Mouse (Mus musculus) T-helper 2 cell (primary cell): ENCODE data around the gene Rbpj.
"Not testable (repeated sequence)": the region's sequence is repeated elsewhere in the genome, so short reads cannot be mapped to it uniquely, and the experiment has no call there.

Experiments used
- in situ Hi-C: fragments of 300-600 bp; cut with MboI, MseI; formaldehyde crosslinking; loops from one replicate; pipeline ENCODE4 v1.15.1; 2025; ENCODE audit warnings: high pct_unique_total_duplicates

The Rbpj gene

DNA sequence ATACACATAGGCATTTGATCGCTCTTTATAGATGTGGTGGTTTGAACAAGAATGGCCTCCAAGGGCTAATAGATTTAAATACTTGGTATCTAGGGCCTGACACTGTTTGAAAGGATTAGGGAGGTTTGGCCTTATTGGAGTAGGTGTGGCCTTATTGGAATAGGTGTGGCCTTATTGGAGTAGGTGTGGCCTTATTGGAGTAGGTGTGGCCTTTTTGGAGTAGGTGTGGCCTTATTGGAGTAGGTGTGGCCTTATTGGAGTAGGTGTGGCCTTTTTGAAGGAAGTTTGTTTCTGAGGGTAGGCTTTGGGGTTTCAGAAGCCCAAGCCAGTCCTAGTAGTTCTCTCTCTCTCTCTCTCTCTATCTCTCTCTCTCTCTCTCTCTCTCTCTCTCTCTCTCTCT, 84.4 kb downstream of the Rbpj start:
- in situ Hi-C loops, result not testable (repeated sequence)

- in situ Hi-C loops, result no loop called here
Measured at GRCm38 (mm10) chr5:53551394-53551793, 85.4 kb downstream of the Rbpj start.

DNA sequence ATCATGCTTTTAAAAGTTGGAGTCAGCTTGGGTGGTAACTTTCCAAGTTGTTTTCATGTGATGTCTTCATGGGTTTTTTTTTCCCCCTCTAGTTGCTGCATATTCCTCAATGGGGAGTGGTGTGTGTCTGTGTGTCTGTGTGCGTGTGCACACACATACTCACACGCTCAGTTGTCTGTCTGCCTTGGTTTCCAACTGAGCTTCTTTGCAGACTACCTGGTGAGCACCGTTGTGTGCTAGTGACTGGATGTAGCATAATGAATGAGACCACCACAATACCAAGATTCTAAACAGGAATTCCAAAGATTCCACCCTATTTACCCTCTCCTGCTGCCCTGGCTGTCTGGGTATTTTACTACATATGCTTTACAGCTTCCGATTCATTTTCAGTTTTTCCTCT, 86.0 kb downstream of the Rbpj start:
- in situ Hi-C loops, result no loop called here

- in situ Hi-C loops, result no loop called here
Measured at GRCm38 (mm10) chr5:53553281-53553680, 87.3 kb downstream of the Rbpj start.

GRCm38 (mm10) chr5:53554180-53554579, 88.2 kb downstream of the Rbpj start:
- in situ Hi-C loops, result no loop called here

- in situ Hi-C loops, result no loop called here
Measured at GRCm38 (mm10) chr5:53554926-53555325, 89.0 kb downstream of the Rbpj start.

- in situ Hi-C loops, result no loop called here
Measured at GRCm38 (mm10) chr5:53555474-53555873, 89.5 kb downstream of the Rbpj start.

DNA sequence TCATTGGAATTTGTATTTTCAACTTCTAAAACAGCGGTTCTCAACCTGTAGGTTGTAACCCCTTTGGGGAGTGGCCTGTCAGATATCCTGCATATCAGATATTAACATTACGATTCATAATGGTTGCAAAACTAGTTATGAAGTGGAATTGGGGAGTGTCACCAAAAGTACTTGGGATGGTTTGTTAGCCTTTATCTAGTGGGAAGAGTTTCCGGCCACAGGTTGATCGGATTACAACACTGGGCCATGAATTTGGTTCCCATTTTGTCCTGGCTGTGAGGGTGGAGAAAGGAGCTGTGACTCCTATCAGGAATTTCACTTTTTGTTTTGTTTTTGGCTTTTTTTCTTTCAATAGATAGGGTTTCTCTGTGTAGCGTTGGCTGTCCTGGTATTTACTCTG, 90.0 kb downstream of the Rbpj start:
- in situ Hi-C loops, result no loop called here

DNA sequence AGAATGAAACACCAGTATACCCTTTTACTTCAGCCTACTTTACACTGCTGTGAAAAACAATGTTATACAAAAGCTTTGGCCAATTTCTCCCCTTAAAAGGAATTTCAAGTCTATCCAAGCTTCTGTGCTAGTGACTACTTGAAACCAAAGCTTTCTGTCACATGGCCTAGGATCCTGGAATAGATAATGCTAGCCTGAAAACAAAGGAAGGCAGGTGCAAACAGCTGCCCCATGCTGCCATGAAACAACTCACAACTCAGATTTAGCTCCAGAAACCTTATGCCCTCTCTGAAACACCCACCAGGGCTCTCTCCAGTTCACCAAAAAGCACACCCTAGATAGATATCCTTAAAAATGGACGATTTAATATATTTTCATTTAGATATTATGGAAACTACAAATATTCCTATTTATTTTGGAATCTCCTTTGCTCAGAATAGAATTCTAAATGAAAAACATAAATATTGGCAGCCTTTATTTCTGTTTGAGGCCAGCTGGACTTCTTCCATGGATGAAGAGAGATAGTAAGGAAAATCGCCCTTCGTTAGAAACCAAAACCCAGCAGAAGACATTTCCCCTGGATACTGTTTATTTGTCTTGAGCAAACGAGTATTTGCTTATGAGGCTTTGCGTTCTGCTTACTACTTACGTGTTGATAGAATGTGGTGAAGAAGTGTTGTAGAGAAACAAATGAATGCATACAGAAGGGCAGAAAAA, 91.8 kb downstream of the Rbpj start:
- in situ Hi-C loops, result no loop called here

GRCm38 (mm10) chr5:53561160-53561559, 95.2 kb downstream of the Rbpj start:
- in situ Hi-C loops, result loop anchor here (10.0 kb wide), 1 partner anchor 136 kb away; no protein-coding TSS in a partner anchor

GRCm38 (mm10) chr5:53564309-53564708, 98.4 kb downstream of the Rbpj start:
- in situ Hi-C loops, result loop anchor here (10.0 kb wide), 1 partner anchor 140 kb away; no protein-coding TSS in a partner anchor

- in situ Hi-C loops, result loop anchor here (10.0 kb wide), 1 partner anchor 141 kb away; no protein-coding TSS in a partner anchor
Measured at GRCm38 (mm10) chr5:53565213-53565794, 99.4 kb downstream of the Rbpj start.

DNA sequence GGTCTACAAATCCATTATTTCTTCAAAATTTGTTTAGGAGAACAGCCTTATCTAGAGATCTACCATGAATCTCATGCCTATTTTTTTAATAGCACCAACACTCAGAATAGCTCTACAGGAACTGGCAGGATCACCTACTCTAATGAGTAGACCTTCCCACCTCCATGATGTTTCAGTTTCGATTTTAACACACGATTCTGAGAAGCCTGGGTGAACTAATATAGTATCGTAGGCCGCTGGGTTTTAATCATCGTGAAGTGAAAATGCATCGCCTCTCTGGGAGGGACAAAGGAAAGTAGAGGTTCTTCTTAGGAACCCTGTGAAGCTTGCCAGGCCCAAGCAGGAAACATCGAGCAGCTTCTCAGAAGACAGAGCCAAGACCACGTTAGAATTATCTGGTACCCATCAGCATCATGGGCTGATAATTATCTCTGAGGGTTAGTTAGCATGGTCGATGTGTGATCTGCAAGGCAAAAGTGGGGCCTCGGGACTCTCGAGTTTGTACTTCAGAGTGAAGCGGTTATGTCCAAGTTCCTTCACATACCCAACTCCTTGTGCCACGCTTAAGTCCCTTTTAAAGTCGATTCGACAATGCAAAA, 100.6 kb downstream of the Rbpj start:
- in situ Hi-C loops, result loop anchor here (10.0 kb wide), 1 partner anchor 142 kb away; no protein-coding TSS in a partner anchor

GRCm38 (mm10) chr5:53572496-53572895, 106.5 kb downstream of the Rbpj start:
- in situ Hi-C loops, result no loop called here

- in situ Hi-C loops, result no loop called here
Measured at GRCm38 (mm10) chr5:53574883-53575442, 109.0 kb downstream of the Rbpj start.

DNA sequence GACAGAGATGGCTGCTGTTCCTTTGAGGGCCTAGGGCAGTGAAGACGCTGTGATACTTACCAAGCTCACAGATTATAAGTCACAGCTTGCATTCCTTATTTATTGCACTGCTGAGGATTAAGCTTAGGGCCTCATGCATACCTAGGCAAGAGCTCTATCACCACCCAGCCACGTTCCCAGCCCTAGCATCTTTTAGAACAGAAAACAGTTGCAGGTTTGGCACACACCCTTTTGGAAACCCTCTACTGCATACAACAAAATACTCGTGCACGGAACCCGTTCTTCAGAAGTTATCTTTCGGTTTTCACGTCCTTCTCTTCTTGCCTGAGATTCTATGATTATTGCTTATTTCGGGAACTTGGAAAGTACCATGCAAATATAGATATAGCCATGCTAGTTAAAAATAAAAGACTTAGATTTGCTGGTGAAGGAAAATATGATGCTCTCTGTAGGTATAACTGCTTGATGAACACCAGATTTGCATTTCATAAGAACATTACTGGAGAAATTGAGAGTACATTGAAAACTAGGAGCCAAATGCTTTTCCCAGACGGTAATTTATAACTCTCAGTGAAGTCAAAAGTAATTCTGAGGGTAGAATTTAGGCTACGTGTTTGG, 111.4 kb downstream of the Rbpj start:
- in situ Hi-C loops, result no loop called here

DNA sequence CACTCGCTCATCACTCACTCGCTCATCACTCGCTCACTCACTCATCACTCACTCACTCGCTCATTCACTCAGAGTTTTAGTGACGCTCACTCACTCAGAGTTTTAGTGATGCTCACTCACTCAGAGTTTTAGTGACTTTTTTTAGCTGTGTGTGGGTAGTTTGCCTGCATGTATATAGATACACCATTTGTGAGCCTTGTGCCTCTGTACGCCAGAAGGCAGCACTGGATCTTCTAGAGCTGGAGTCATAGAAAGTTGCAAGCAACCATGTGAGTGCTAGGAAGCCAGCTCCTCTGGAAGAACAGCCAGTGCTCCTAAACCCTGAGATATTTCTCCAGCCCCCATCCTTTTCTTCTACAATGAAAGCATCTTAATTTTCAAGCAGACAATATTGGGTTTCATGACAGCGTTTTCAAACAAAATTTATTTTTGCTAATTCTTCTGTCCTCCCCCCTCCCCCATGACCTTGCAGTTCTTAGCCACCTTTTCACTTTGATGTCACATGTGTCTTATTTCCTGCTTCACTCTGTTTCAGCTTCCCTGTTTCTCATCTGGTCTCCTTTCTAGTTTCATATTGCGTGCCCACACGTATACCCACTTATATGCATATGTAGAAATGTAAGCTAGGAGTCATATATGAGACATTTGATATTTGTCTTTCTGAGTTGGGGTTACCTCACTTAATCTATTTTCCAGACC, 118.3 kb downstream of the Rbpj start:
- in situ Hi-C loops, result no loop called here

- in situ Hi-C loops, result no loop called here
Measured at GRCm38 (mm10) chr5:53588421-53589171, 122.6 kb downstream of the Rbpj start.

GRCm38 (mm10) chr5:53589172-53589960, 123.4 kb downstream of the Rbpj start:
- in situ Hi-C loops, result no loop called here
